Mouse (Mus musculus) right cerebral cortex, postnatal 25 days (tissue): Measurements from ENCODE around the gene Mgl2.
A peak's percentile ranks its signal among the peaks of the same experiment; 100 is the strongest.

Source experiments
- DNase-seq: peaks from one replicate; pipeline ENCODE4 v3.0.0; 2022

The Mgl2 gene

DNA sequence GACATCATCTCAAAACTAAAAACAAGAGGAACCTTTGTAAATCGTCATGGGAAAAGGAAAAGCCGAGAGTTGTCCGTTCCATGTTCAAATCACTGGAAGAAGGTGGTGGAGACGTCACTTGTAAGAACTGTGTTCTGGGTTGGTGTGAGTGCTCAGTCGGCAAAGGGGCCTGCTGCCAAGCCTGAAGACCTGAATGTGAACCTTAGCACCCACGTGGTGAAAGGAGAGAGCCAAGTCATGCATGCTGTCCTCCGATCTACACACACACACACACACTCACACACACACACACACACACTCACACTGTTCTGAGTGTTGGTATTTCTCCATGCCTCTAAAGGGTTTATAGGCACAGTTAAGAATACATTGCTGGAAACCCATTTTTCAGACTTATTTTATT is 41.1 kb downstream of the Mgl2 start:
- DNase-seq = no peak

DNA sequence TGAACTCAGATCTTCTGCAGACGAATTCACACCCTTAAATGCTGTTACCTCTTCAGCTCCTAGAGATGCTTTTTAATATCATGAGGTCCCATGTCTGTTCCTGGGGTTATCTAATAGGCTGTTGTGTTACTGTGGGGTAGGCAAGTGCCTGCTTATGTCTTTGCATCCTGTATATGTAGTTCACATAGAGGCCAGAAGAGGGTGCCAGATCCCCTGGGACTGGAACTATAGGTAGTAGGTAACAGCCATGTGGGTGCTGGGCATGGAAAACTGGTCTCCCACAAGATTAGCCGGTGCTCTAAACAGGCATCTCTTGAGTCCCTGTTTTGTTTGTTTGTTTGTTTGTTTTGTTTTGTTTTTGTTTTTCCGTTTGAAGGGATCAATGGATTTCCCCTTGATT is 41.7 kb downstream of the Mgl2 start:
- DNase-seq = no peak

DNA sequence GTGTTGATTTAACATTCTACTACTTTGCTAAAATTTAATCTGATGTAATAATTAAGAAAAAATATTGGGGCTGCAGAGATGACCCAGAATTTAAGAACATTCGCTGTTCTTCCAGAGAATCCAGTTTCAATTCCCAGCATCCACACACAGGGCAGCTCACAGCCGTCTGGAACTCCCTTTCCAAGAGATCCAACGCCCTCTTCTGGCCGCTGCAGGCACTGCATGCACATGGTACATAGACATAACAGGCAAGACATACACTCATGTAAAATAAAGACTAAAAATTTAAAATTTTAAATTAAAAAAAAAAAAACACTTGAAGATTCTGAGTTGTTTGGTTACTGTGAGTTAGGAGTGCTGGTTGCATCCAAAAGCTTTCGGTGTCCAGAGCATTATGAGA is 42.2 kb downstream of the Mgl2 start:
- no peak for DNase-seq

DNA sequence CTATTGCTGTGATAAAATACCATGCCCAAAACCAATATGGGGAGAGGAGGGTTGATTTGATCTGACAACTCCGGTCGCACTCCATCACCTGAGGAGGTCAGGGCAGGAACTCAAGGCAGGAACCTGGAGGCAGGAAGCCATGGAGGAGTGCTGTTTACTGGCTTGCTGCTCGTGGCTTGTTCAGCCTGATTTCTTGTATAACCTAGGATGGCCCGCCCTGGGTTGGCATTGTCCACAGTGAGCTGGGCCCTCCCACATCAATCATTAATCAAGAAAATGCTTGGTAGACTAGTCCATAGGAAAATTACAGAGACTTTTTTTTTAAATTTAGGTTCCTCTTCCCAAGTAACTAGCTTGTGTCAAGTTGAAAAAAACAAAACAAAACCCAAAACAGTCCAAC is 44.4 kb downstream of the Mgl2 start:
- no peak for DNase-seq

DNA sequence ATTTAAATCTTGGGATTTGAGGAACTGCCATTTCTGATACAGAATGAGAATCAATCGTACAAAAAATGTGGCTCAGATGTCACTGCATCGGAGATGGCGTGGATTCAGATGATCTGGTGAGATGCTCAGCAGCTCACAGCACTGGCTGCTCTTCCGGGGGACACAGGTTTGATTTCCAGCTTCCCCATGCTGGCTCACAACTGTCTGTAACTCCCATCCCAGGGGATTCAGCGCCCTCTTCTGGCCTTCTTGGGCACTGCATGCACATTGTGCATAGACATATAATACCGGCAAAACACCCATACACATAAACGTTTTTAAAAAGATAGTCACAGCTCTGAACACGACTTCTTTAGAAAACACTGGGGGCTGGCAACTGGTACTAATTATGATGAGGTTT is 47.5 kb downstream of the Mgl2 start:
- no peak for DNase-seq

DNA sequence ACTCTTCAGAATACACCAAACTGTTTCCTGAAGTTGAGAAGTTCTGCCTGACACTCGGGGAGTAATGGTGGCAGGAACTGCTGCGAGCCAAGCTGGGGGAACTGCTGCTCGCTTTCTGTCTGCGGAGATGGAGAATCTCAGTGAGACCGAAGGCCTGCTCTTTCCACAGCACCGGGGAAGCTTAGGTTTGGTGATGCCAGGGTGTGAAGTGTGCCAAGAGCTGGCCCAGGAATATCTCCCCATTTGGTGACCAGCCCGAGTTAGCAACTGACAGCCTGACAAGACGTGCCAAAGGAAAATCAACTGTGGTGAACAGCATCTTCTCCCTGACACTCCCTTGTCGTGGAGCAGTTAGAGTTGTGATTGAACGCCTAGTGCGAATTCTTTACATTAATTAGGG is 48.2 kb downstream of the Mgl2 start:
- DNase-seq = no peak

DNA sequence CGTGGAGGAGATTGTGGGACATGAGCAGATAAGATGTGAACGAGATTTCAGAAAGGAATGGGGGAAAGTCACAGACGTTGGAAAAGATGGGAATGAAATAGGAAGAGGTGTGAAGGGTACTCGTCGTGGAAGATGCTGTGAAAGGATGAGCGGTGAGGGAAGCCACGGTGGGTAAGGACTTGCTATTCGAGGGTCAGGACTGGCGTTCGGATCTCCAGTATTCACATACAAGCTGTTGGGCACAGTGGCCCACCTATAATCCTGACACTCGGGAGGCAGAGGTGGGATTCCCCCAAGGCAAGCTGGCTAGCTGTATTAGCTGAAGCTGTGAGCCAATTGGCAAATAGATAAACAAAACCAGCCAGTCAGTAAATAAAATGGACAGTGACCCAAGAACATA is 48.6 kb downstream of the Mgl2 start:
- DNase-seq = no peak

DNA sequence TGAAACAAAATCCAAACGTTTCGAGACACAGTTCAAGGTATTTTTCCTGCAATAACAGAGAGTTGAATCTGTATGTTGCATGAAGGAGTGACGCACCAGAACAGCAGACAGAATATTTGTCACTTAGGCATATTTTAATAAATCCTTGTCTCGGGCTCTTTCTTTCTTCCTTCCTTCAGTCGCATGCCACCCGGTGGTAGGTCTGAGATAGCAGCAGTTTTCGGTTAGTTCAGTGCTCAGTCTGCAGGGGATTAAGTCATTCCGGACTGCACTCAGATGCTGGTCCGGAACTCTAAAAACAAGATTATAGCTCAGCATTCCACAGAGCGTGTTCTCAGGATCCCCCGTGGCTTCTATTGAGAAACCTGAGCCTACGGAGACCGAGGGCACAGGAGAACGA is 49.3 kb downstream of the Mgl2 start:
- peak; percentile 11 for DNase-seq

DNA sequence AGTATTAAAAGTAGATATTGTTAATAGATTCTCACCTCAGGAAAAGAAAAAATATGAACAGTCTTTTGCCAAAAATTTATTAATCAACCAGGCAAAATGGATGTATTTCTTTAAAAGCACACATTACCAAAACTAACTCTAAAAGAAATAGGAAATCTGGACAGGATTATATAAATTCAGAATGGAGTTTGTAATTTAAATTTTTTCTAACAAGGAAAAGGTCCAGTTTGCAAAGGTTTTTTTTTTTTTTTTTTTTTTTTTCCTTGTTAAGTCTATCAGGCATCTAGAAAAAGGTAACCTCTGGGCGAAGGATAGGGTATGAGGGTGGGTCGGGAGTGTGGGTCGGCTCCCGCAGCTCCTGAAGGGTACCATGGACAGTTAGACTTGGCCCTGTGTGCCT is 50.4 kb downstream of the Mgl2 start:
- DNase-seq = no peak

DNA sequence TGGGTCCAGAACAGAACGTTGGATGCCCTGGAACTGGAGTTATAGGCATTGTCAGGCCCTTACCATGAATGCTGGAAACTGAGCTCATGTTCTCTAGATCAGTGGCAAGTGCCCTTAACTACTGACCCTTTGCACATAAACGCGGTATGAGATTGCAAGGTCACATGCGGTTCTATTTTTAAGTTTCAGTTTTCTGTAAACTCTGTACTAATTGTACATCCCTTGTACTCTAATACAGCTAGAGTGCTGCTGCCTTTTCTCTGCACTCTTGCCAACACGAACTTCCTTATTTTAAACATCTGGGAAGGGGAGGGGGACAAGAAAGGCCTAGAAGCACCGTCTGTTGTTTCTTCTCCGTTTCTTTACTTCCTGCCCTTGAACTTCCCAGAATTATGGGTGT is 55.0 kb downstream of the Mgl2 start:
- no peak for DNase-seq
